Mouse (Mus musculus): ENCODE data around the gene Fstl5. TPM values are rescaled to one million over a fixed set of nuclear protein-coding genes. Genes with fewer than 3 reads are reported as not detected.

Fstl5 gene
- polyA plus RNA-seq, 1 experiment = 6.0 TPM

DNA sequence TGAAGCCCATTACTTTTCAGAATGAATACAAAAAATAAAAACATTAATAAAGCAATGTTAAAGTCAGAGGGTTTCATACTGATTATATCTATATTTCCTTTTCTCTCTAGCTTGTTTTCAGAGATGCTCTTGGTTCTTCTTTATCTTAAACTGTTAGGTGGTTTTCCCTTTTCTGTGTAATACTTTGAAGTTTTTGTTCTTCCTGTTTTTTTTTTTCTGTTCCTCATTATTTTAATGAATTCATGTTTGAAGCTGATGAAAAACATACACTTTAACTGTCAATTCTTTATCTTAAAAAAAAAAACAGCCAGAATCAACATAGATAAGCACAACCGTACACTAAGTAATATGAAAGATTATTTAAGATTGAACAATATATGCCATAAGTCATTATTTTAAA, 218.9 kb downstream of the Fstl5 start:
- no peak overlapping the region for H3K27ac ChIP-seq (ENCODE audit: insufficient read depth, low read length)
- no peaks in the 10 kb centered on the region for H3K4me1 ChIP-seq (ENCODE audit: control insufficient read depth, insufficient read depth, low read length)
- no peak overlapping the region for H3K4me3 ChIP-seq (ENCODE audit: insufficient read depth, low read length)
- TF ChIP-seq POLR2A (IDR thresholded peaks at IDR 0.05; ENCODE audit: extremely low read depth, insufficient read depth, low read length) = no peak
- no peak for TF ChIP-seq CTCF (IDR thresholded peaks at IDR 0.05; ENCODE audit: extremely low read depth, insufficient read depth, low read length)

DNA sequence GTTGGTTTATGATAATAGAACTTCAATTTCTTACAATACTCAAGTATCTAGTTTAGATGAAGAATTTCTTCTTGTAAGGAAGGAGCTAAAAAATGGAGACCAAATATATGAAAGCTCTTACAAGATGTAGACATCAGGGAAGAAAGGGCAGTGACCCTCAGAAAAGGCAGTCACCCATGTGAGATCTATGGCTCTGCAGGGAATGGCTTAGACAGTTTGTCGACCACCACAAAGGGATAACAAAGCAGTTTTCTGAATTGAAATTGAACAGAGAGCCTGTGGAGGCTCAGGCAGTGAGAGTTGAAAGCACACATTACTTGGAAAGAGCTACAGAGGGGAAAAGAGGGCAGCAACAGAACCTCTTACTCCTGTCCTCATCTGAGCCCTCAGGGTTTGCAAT, 220.3 kb downstream of the Fstl5 start:
- H3K4me3 ChIP-seq (ENCODE audit: insufficient read depth, low read length) = no peak overlapping the region
- H3K27ac ChIP-seq (ENCODE audit: insufficient read depth, low read length) = no peak overlapping the region
- TF ChIP-seq POLR2A (IDR thresholded peaks at IDR 0.05; ENCODE audit: extremely low read depth, insufficient read depth, low read length) (no peak), CTCF (IDR thresholded peaks at IDR 0.05; ENCODE audit: extremely low read depth, insufficient read depth, low read length) (no peak)
- H3K4me1 ChIP-seq (ENCODE audit: control insufficient read depth, insufficient read depth, low read length) = no peaks in the 10 kb centered on the region

DNA sequence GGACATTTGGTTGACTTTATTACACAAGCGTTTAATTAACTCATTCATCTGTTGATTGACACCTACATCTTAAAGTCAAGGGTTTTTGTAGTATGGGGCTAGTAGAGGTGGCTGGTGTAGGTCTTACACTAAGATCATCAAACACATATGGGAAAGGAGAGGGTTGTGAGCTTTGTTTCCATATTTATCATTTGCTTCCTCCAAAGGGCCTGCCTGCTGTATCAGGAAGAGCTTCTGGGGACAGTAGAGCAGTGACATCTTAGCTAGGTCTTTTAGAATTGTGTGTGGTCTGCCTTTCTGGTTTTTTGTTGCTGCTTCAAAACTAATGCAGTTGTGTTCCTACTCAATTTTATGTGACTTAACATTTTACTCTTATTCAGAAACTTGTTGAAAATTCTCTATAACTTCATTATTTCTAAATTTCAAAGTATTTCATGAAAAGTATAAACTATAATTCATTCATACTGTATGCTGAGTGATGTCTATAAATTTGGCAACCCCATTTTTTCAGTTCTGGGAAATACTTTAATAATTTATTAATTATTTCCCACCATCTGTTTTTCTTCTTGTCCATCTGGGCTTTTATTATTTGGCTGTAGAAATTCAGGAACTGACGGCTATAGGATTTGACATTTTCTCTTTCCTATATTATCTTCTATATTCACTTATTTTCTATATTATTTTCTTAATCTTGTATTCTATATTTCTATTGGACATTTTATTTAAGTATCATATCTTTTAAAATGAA, 227.1 kb downstream of the Fstl5 start:
- Histone ChIP-seq H3K4me3 (ENCODE audit: insufficient read depth, low read length) (no peak overlapping the region), H3K27ac (ENCODE audit: insufficient read depth, low read length) (no peak overlapping the region), H3K4me1 (ENCODE audit: control insufficient read depth, insufficient read depth, low read length) (no peaks in the 10 kb centered on the region)
- TF ChIP-seq POLR2A (IDR thresholded peaks at IDR 0.05; ENCODE audit: extremely low read depth, insufficient read depth, low read length) (no peak), CTCF (IDR thresholded peaks at IDR 0.05; ENCODE audit: extremely low read depth, insufficient read depth, low read length) (no peak)

DNA sequence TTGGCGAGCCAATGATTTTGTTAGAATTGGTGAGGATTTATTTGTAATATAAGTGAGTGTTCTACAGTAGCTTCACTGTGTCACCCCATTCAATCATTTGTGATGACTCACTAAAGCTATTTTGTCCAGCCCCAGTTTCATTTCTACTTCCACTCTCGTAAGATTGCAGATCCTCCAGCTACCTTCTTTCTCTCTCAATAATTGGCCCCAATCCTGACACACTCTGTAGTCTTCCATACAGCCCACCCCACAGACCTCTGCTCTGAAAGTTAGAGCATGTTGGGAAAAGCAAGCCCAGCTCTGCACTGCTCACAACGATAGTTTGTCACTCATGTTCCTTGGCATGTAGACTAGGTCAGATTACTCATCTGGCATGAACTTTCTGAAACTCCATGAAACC, 242.9 kb downstream of the Fstl5 start:
- H3K4me1 ChIP-seq (ENCODE audit: control insufficient read depth, insufficient read depth, low read length) = no peaks in the 10 kb centered on the region
- H3K4me3 ChIP-seq (ENCODE audit: insufficient read depth, low read length) = no peak overlapping the region
- H3K27ac ChIP-seq (ENCODE audit: insufficient read depth, low read length) = no peak overlapping the region
- TF ChIP-seq POLR2A (IDR thresholded peaks at IDR 0.05; ENCODE audit: extremely low read depth, insufficient read depth, low read length) = no peak
- no peak for TF ChIP-seq CTCF (IDR thresholded peaks at IDR 0.05; ENCODE audit: extremely low read depth, insufficient read depth, low read length)

DNA sequence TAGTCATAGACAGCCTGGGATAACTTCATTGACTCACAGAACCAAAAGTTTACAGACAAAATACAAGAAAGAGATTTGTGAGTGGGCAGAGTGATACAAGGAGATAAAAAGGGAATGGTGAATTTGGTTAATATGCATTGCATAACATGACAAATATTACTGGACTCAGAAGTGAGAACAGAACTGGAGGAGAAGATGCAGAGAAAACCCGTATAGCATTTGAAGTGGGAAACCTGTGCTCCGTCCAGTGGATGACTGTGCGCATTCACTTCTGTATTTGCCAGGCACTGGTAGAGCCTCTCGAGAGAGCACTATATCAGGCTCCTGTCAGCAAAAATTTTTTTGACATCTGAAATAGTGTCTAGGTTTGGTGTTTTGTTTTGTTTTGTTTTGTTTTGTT, 245.5 kb downstream of the Fstl5 start:
- no peak for TF ChIP-seq POLR2A (IDR thresholded peaks at IDR 0.05; ENCODE audit: extremely low read depth, insufficient read depth, low read length)
- no peak for TF ChIP-seq CTCF (IDR thresholded peaks at IDR 0.05; ENCODE audit: extremely low read depth, insufficient read depth, low read length)
- no peak overlapping the region for H3K4me3 ChIP-seq (ENCODE audit: insufficient read depth, low read length)
- no peak overlapping the region for H3K27ac ChIP-seq (ENCODE audit: insufficient read depth, low read length)
- H3K4me1 ChIP-seq (ENCODE audit: control insufficient read depth, insufficient read depth, low read length) = no peaks in the 10 kb centered on the region

DNA sequence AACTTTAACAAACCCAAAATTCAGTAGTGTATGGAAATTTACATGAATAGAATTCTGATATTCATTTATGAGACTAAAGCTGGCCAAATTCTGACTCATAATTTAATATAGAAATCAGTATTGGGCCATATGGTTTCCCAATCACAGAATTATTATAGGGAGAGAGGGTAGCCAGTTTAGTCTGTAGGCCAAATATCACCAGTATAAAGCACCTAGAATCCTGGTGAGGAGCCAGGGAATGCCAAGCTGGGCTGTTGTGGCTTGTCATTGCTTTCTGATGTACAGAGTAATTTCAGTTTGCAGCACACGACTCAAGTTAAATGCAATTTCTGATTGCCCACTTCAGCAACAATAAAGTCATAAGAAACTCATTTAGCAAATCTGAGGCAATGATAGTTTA, 248.4 kb downstream of the Fstl5 start:
- Histone ChIP-seq H3K4me3 (ENCODE audit: insufficient read depth, low read length) (no peak overlapping the region), H3K27ac (ENCODE audit: insufficient read depth, low read length) (no peak overlapping the region), H3K4me1 (ENCODE audit: control insufficient read depth, insufficient read depth, low read length) (no peaks in the 10 kb centered on the region)
- no peak for TF ChIP-seq POLR2A (IDR thresholded peaks at IDR 0.05; ENCODE audit: extremely low read depth, insufficient read depth, low read length)
- TF ChIP-seq CTCF (IDR thresholded peaks at IDR 0.05; ENCODE audit: extremely low read depth, insufficient read depth, low read length) = no peak

DNA sequence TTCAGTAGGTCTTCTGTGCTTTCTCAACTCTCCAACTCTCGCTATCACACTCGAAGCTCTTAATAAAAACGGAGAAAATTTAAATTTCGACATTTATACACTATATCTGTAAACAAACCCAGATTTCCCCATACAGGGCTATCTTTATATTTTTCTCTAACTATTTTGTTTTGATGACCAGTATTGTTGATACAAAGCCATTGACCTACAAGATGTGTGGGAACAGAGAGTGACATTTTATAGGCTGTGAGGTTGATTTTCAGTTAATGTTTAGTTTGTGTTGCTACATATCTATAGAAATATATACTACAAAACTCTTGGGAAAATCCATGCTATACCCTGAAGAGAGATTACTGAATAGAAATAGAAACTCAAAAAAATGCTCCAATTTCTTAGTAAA, 262.9 kb downstream of the Fstl5 start:
- Histone ChIP-seq H3K27ac (ENCODE audit: insufficient read depth, low read length) (no peak overlapping the region), H3K4me1 (ENCODE audit: control insufficient read depth, insufficient read depth, low read length) (no peaks in the 10 kb centered on the region), H3K4me3 (ENCODE audit: insufficient read depth, low read length) (no peak overlapping the region)
- TF ChIP-seq POLR2A (IDR thresholded peaks at IDR 0.05; ENCODE audit: extremely low read depth, insufficient read depth, low read length) (no peak), CTCF (IDR thresholded peaks at IDR 0.05; ENCODE audit: extremely low read depth, insufficient read depth, low read length) (no peak)

DNA sequence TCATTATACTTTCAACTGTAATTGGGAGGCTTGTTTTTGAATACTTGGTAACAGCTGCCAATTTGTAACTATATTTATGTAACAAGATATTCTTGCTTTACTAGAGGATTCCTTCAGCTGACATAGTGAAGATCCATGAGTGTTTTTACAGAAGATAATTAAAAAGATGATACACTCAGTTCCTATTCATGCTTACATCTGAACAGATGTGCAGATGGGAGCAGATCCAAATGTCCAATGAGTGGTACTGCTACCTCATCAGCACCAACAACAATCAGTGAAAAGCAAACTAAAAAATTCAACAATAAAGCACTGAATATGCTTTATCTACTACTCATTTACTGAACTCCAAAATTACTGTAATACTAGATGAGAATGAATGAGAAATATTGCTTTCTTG, 292.9 kb downstream of the Fstl5 start:
- Histone ChIP-seq H3K4me3 (ENCODE audit: insufficient read depth, low read length) (no peak overlapping the region), H3K27ac (ENCODE audit: insufficient read depth, low read length) (no peak overlapping the region), H3K4me1 (ENCODE audit: control insufficient read depth, insufficient read depth, low read length) (no peaks in the 10 kb centered on the region)
- TF ChIP-seq CTCF (IDR thresholded peaks at IDR 0.05; ENCODE audit: extremely low read depth, insufficient read depth, low read length) (no peak), POLR2A (IDR thresholded peaks at IDR 0.05; ENCODE audit: extremely low read depth, insufficient read depth, low read length) (no peak)

DNA sequence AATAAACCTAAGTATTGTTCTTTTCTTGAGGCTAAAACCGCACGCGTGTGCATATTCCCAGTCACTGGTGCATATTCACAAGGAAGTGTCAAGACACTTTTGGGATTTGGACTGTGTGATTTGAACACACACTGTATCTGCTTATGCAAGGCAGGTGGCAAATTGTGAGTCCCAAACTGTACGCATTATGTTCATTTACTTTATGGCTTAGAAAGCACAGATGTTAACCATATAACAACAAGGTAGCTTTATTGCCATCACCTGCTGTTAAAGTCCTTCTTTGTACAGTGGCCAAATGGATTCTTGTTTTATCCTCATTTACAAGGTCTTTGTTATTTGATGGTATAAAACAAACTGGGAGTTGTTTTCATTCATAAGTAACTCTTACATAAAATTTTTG, 295.8 kb downstream of the Fstl5 start:
- Histone ChIP-seq H3K27ac (ENCODE audit: insufficient read depth, low read length) (no peak overlapping the region), H3K4me1 (ENCODE audit: control insufficient read depth, insufficient read depth, low read length) (no peaks in the 10 kb centered on the region), H3K4me3 (ENCODE audit: insufficient read depth, low read length) (no peak overlapping the region)
- TF ChIP-seq CTCF (IDR thresholded peaks at IDR 0.05; ENCODE audit: extremely low read depth, insufficient read depth, low read length) (no peak), POLR2A (IDR thresholded peaks at IDR 0.05; ENCODE audit: extremely low read depth, insufficient read depth, low read length) (no peak)

DNA sequence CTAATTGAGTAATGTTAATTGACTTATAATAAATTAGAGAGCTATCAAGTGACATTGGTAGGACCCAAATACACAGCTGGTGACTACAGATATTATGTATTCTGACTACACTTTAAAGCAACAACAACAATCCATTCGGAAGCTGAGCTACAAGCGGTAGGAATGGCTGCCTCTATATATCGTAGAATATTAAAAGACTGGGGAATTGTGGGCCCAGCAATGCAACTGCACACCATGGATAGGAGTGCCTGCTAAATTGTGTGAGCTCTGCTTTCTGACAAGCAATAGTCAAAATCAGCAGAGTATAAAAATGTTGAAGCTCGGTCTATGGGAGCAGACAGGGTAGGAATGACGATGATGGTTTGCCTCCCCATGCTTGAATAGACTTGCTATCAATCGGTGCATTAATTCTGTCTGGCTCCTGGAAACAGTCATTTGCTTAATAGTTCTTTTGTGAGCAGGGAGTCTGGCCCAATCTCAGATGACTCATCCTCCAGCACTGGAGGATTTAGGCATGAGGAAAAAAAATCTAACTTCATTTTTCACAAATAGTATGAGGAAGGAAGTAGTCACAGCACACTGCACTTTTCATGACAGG, 354.8 kb downstream of the Fstl5 start:
- Histone ChIP-seq H3K4me3 (ENCODE audit: insufficient read depth, low read length) (no peak overlapping the region), H3K27ac (ENCODE audit: insufficient read depth, low read length) (no peak overlapping the region), H3K4me1 (ENCODE audit: control insufficient read depth, insufficient read depth, low read length) (no peaks in the 10 kb centered on the region)
- TF ChIP-seq CTCF (IDR thresholded peaks at IDR 0.05; ENCODE audit: extremely low read depth, insufficient read depth, low read length) = no peak
- TF ChIP-seq POLR2A (IDR thresholded peaks at IDR 0.05; ENCODE audit: extremely low read depth, insufficient read depth, low read length) = no peak

Data from cortical plate, adult 2 months (tissue).